Mouse (Mus musculus): ENCODE results near the gene Atp6ap1l.

The Atp6ap1l gene

DNA sequence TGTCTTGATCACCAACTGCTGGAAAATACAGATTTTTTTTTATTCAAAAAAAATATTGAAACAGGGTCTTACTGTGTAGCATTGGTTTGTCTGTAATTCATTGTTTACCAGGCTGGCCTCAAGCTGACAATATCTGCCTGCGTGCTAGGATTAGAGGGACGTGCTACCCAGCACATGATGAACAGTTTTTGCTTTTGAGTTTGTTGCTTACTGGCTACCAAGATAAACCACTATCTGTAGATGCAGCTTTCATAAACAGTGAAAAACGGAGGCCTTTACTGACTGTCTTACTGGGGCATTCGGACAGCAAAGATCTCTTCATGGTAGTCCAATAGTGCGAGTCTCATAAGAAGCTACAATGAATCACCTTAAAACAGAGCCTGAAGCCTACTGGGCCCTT, 15.0 kb downstream of the Atp6ap1l start:
- intact Hi-C loops (cut with DNase I): no loop called here

DNA sequence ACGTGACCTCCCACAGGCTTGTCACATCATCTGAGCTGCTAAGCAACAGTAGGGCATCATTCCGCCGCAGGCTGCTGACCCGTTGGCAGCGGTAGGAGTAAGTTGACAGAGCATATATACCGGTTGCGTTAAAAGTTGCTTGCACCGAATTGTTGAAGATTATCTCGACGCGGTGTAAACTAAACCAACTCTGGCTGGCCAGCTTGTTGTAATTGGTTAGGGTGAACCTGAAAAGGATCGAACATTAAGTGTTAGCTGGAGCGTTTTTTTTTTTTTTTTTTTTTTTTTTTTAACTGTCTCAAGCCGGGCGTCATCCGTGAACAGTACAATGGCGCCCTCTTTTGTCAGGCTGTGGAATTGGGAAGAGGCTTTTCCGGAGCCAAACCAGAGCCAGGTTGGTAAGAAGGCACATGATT, 18.6 kb downstream of the Atp6ap1l start:
- intact Hi-C loops (cut with DNase I): loop anchor here (2.0 kb wide), 1 partner anchor 1220 kb away; no protein-coding TSS in a partner anchor

DNA sequence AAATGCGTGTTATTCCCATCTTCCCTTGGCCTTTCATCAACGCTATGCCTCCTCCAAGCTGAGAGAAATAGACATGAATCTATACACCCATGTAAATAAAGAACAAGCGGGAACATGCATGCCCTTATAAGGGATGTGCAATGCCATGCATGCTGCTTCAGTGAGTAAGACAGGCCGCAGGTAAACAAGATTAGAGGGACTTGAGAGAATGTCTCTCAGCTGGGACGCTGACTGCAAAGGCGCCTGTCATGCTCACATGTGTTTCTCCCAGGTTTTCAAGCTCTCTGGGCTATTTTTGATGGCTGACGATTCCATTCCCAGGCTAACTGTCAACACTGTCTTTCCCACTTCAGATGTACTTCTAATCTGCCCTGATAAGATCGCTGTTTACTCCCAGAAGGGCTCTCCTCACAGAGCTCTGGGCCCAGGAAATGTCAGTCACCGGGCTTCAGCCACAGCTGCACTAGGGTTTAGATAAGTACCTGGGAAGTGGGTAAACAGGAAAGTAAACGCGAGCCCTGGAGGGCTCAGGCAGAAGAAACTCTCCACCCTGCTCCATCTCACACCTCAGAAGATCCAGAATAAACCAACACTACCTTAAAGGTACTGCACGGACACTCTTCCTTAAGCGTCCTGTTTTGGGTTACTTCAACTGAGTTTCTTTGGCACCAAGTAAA, 19.2 kb downstream of the Atp6ap1l start:
- intact Hi-C loops (cut with DNase I): loop anchor here (2.0 kb wide), 1 partner anchor 1219 kb away; no protein-coding TSS in a partner anchor

DNA sequence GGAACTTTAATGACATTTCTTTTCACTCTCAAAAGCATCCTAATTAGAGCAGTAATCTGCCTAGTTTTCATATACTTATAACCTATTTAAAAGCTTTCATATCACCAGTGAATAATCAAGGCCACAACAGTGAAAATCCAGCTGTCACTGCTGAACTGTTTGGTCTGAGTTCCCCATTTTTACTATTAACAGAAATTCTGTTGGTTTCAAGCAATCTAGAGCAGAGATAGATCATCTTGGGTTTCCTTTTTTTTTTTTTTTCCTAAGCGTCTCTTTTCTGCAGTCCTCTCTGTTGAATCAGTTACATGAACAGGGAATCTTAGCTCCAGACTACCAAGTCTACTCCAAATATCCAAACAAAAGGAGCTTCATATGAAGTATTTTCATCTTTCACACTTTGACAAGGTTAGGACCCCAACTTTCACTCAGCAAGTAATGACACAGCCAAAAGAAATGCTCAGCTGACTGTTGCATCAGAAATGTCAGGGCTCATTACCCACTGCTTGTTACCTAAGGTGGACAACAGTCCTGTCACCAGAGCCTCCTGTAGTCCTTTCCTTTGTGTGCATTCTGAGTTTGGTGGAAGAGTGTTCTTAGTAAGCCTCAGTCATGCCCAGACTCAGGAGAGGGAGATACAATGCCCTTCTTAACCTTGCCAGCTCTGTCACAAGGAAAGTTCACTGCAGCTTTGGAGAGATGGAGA, 23.3 kb downstream of the Atp6ap1l start:
- intact Hi-C loops (cut with DNase I): no loop called here

DNA sequence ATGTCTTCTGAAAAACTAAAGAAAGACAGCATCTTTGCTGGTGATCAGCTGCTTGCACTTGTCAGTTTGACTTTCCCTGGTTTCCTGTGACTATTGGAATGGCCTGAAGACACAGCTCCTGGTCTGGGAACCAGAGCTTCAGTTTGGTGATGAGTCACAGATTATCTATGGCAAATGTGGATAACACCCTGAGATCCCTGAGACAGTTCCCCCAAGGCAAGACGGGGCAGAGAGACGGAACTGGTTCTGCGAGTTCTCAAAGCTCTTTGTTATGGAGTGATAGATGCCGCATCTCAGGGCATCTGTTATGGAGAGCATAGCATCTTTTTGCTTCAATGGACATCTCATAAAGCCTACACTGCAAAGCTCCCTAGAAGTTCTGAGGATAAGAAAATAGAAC, 33.6 kb downstream of the Atp6ap1l start:
- intact Hi-C loops (cut with DNase I): no loop called here

DNA sequence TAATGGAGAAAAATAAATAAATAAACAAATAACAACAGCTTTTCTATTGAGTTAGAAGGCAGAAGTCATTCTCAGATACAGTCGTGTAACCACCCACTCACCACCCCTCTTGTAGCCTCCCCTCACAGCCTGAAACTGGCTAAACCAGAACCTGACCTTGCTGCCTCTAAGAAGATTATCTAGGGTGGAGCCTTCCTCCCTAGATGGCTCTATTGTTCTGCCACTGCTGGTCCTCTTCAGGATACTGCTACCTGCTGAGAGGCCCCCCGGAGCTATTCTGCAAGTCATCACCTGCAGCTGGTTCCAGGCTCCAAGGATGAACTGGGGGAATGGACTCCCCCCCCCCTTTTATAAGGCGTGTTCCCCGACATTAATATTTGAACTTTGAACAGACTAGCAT, 36.0 kb downstream of the Atp6ap1l start:
- intact Hi-C loops (cut with DNase I): no loop called here

DNA sequence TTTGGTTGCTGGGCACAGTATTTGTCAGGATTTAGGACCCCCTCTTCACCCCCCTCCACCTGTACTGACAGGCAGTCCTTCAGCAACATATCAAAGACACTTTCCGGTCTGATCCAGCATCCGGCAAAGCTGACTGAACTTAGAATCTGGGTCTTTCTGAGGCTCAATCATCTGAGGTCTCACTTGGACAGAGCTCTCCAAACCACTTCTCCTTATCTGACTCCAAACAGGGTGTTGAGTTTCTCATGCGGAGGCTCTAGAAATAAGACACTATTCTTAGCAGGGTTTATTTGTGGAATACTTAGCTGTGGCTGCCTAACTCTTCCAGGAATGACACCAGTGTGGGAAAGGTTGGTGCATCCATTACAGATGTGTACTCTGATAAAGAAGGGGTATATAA, 43.0 kb downstream of the Atp6ap1l start:
- intact Hi-C loops (cut with DNase I): no loop called here

DNA sequence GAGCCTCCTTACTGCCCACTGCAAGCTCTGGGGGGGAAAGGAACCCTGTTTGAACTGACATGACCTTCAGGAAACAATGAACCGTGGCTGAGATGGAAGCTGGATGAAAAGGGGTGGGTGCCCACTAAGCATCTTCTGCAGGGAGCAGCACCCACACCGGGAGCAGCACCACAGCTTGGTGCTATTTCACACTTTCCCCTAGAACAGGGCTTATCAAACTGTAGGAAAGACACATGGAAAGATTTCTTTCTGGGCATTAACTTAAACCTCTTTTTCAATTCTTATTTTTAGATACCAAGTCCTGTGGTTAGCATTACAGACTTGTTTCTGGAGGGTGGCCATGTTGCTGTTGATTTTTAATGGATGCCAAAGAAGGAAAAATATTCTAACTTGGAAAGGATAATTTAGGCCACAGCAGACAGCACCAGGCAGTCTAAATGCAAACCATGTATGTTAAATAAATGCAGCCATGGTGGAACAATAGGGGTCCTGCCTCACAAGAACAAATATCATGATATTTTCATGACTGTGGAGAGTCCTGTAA, 44.2 kb downstream of the Atp6ap1l start:
- intact Hi-C loops (cut with DNase I): no loop called here

DNA sequence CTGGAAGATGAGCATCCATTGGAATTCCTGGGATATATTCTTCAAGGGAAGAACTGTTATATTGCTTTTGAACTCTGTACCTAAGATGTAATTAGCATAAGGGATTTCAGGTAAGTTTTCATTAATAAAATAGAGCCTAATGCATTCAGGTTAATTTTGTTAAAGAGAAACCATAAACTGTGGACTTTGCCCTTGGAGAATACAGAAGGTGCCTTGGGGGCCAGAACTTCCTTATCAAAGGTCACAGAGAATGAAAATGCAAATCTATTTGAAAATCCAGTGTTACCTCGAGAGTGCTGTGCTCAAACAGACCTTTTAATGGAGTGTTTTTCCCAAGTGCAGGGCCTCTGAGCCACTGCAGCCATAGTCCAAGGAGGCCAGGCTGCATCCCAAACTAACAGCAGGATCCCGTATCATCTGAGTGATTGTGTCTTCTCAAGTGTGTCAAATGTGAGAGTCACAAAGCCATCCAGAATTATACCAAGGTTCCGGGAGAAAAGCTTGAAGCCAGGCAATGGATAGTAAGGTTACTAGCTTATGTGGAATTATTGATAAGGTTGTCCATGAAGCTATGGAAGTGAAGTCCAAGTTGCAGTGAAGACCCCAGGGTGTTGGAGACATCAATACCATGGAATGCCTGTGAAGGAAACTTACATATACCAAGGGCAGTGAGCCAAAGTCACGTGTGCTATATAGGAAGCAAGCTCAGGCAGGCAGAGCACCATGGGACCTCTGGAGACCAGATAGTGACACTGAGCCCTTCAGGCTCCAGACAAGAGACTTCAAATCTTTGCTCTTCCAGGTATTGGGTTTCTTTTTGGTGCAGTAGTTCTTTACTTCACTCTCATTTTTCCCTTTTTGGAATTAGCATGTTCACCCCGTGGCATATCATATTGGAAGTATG, 52.2 kb downstream of the Atp6ap1l start:
- intact Hi-C loops (cut with DNase I): no loop called here

DNA sequence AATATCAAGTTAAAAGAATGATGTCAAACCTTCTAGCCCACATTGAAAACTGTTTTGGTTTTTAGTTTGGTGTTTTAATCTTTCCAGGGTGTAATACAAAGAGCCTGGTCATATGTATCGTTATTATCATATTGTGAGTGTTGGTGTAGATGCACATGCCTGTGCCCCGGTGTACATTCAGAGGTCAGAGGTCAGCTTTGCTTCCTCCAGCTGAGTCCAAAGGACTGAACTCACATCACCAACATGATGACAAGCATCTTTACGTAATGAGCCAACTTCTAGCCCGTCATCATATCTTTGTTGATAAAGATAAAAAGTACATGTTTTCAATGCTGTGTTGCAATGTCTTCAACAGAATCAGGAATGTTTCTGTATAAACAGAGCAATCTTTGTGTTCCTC, 53.4 kb downstream of the Atp6ap1l start:
- intact Hi-C loops (cut with DNase I): no loop called here

DNA sequence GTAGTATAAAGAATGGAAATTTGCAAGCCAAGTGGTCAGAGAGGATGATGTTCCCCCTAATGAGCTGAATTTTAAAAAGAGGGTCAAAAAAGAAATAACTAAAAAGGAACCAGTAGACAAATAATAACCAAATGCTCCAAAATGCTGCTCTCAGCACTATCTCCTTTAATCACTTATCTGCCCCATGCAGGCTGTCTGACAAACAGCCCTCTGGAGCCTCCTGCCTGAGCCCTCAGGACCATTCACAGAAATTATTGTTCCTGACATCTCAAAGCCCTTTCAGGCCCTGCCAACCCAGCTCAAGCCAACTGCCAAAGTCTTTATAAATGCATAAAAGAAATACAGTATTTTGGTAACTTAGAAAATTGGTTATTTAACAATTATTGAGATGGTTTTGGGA, 61.0 kb downstream of the Atp6ap1l start:
- intact Hi-C loops (cut with DNase I): no loop called here

DNA sequence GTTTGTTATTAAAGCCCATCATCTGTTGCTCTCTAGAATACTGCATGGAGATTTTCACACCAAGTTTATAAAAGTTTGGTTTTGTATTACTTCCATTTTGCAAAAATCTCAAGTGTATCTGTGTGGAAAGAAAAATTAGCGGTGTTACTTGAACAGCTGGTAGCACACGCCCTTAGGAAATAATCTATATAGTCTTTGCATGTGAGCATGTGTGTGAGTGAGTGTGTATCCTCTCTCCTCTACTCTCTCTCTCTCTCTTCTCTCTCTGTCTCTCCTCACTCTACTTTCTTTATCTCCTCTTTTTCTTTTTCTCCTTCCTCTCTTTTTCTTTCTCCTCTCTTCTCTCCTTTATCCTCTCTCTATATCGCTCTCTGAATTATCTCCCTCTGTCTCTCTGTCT, 61.7 kb downstream of the Atp6ap1l start:
- intact Hi-C loops (cut with DNase I): no loop called here

DNA sequence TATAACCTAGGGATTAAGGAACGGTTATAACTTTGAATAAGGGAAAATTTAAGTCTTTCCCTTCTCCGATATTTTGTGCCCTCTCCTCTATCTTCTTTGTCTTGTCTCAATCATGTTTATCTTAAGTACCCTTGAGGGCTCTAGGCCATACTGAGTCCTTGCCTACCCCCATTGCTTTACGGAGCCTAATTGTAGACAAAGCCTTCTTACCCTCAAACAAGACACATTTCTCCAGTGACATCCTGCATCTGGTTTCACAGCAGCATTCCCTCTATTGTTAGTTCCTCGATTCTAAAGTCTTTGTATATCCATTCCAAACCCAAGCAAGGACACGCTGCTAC, 64.0 kb downstream of the Atp6ap1l start:
- intact Hi-C loops (cut with DNase I): loop anchor here (2.0 kb wide), 1 partner anchor 1172 kb away; no protein-coding TSS in a partner anchor

DNA sequence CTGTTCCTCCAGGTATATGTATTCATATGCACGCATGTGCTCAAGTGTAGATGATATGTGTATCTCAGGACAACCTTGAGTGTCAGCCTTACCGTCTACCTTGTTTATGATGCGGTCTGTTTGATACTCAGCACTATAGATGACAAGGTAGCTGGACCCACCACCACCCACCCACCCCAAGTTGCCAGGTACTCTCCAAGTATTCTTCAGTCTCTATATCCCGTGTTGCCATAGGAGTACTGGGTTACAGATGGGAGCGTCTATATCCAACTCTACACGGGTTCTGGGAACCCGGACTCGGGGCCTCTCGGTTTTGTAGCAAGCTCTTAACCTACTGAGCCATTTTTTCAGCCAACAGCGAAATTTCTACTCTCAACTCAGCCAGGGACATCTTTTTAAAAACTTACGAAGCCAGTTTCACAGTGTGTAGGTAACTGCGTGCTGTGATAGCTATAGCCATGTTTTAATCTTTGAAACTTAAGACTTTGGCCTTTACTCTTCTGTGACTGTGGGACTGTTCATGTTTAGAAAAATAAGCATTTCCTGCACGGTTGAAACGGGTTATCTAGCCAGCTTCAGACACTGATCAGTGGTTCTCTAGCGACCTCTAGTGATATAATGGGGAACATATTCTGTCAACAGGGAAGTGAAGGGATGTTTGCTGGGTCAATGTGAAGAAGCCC, 64.5 kb downstream of the Atp6ap1l start:
- intact Hi-C loops (cut with DNase I): loop anchor here (2.0 kb wide), 1 partner anchor 1172 kb away; no protein-coding TSS in a partner anchor

DNA sequence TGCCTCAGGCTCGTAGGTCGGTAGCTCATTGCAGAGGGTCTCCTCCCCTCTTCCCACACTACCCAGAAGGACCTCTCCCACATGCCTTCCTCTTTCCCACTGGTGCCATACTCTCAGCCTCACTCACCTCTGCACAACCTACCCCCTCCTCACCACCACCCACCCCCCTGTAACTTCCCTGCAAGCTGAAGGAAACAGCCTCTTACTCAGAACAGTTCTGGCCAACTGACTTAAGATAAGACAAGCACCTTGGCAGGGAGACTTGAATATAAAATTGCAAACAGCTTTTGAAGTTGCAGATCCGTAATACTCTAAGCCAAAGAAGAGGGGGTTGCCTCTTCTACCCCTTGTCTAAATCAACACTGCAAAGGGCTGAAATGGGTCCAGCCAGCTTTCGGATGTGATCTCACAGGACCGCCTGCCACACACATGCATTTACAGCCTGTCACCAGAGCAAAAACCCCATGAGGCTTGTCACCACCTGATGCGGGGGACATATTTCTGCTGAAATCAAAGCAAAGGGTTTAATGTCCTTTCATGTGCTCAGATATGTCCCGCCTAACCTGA, 71.4 kb downstream of the Atp6ap1l start:
- intact Hi-C loops (cut with DNase I): no loop called here

All from adrenal gland (tissue).